Mouse (Mus musculus): Measurements from ENCODE around the gene Inppl1.

The Inppl1 gene

GRCm38 (mm10) chr7:101837154-101837605 is 849 bp downstream of the Inppl1 start:
- peak; percentile 45 for DNase-seq

- DNase-seq = peak; percentile 70
Observed at GRCm38 (mm10) chr7:101836271-101837153, 1.5 kb downstream of the Inppl1 start.

- no peak for DNase-seq
Observed at GRCm38 (mm10) chr7:101835457-101836109, 2.4 kb downstream of the Inppl1 start.

GRCm38 (mm10) chr7:101834903-101835302 is 3.1 kb downstream of the Inppl1 start:
- no peak for DNase-seq

- peak; percentile 42 for DNase-seq
Observed at GRCm38 (mm10) chr7:101833916-101834584, 4.0 kb downstream of the Inppl1 start.

- no peak for DNase-seq
Observed at GRCm38 (mm10) chr7:101833352-101833751, 4.7 kb downstream of the Inppl1 start.

- no peak for DNase-seq
Observed at GRCm38 (mm10) chr7:101832372-101832771, 5.7 kb downstream of the Inppl1 start.

GRCm38 (mm10) chr7:101831437-101831836 is 6.6 kb downstream of the Inppl1 start:
- DNase-seq = no peak

GRCm38 (mm10) chr7:101830373-101830772 is 7.7 kb downstream of the Inppl1 start:
- no peak for DNase-seq

- DNase-seq = no peak
Observed at GRCm38 (mm10) chr7:101823758-101824630, 14.0 kb downstream of the Inppl1 start.

GRCm38 (mm10) chr7:101822836-101823757 is 14.9 kb downstream of the Inppl1 start:
- DNase-seq = peak; percentile 24

GRCm38 (mm10) chr7:101821571-101822501 is 16.2 kb downstream of the Inppl1 start:
- DNase-seq = peak; percentile 26

GRCm38 (mm10) chr7:101820295-101821030 is 17.6 kb downstream of the Inppl1 start:
- DNase-seq = peak; percentile 41

- DNase-seq = no peak
Observed at GRCm38 (mm10) chr7:101817861-101818401, 20.1 kb downstream of the Inppl1 start, which contains the start of gene Phox2a. TSS of gene Phox2a (plus strand) at chr7:101818313.

- no peak for DNase-seq
Observed at GRCm38 (mm10) chr7:101777053-101777452, 61.0 kb downstream of the Inppl1 start.

GRCm38 (mm10) chr7:101772687-101773086 is 65.3 kb downstream of the Inppl1 start:
- DNase-seq = no peak

All from right cerebral cortex, postnatal 4 days (tissue).